Mouse (Mus musculus): ENCODE measurements at regions not wholly inside any gene's neighbourhood (a gene's known extent, or its start where the extent isn't known, plus 50 kb on each side); places are given as distances from the start of the nearest gene placed in this dataset.

GRCm38 (mm10) chr5:101005216-101005615 lies 159.7 kb downstream of the Gpat3 start:
- Histone ChIP-seq H3K27me3 (ENCODE audit: control insufficient read depth, insufficient read depth, low read length) (no peaks in the 10 kb centered on the region), H3K4me1 (ENCODE audit: control insufficient read depth, insufficient read depth, insufficient read length, low read length) (no peaks in the 10 kb centered on the region), H3K36me3 (ENCODE audit: control insufficient read depth, insufficient read depth, low read length) (no peaks in the 10 kb centered on the region), H3K4me3 (ENCODE audit: low read depth, low read length) (no peak overlapping the region), H3K27ac (ENCODE audit: insufficient read depth, low read depth, low read length) (no peak overlapping the region)
- TF ChIP-seq POLR2A (IDR thresholded peaks at IDR 0.05; ENCODE audit: low read depth, low read length): no peak
- TF ChIP-seq CTCF (IDR thresholded peaks at IDR 0.05; ENCODE audit: extremely low read depth, insufficient read length, insufficient replicate concordance, low read depth, low read length): no peak
- 60% methylated on average over 3 of the region's 3 CpGs for WGBS

GRCm38 (mm10) chr5:101000436-101000835 lies 154.9 kb downstream of the Gpat3 start:
- Histone ChIP-seq H3K4me1 (ENCODE audit: control insufficient read depth, insufficient read depth, insufficient read length, low read length) (no peaks in the 10 kb centered on the region), H3K4me3 (ENCODE audit: low read depth, low read length) (no peak overlapping the region), H3K36me3 (ENCODE audit: control insufficient read depth, insufficient read depth, low read length) (no peaks in the 10 kb centered on the region), H3K27ac (ENCODE audit: insufficient read depth, low read depth, low read length) (no peak overlapping the region), H3K27me3 (ENCODE audit: control insufficient read depth, insufficient read depth, low read length) (no peaks in the 10 kb centered on the region)
- WGBS: 86% methylated on average over 6 of the region's 6 CpGs
- TF ChIP-seq CTCF (IDR thresholded peaks at IDR 0.05; ENCODE audit: extremely low read depth, insufficient read length, insufficient replicate concordance, low read depth, low read length) (no peak), POLR2A (IDR thresholded peaks at IDR 0.05; ENCODE audit: low read depth, low read length) (no peak)

GRCm38 (mm10) chr5:100992365-100992764 lies 146.9 kb downstream of the Gpat3 start:
- no peak overlapping the region for H3K27ac ChIP-seq (ENCODE audit: insufficient read depth, low read depth, low read length)
- TF ChIP-seq CTCF (IDR thresholded peaks at IDR 0.05; ENCODE audit: extremely low read depth, insufficient read length, insufficient replicate concordance, low read depth, low read length) (no peak), POLR2A (IDR thresholded peaks at IDR 0.05; ENCODE audit: low read depth, low read length) (no peak)
- H3K27me3 ChIP-seq (ENCODE audit: control insufficient read depth, insufficient read depth, low read length): no peaks in the 10 kb centered on the region
- WGBS: 69% methylated on average over 2 of the region's 2 CpGs
- H3K36me3 ChIP-seq (ENCODE audit: control insufficient read depth, insufficient read depth, low read length): no peaks in the 10 kb centered on the region
- H3K4me3 ChIP-seq (ENCODE audit: low read depth, low read length): no peak overlapping the region
- no peaks in the 10 kb centered on the region for H3K4me1 ChIP-seq (ENCODE audit: control insufficient read depth, insufficient read depth, insufficient read length, low read length)

- H3K36me3 ChIP-seq (ENCODE audit: control insufficient read depth, insufficient read depth, low read length): no peaks in the 10 kb centered on the region
- H3K4me1 ChIP-seq (ENCODE audit: control insufficient read depth, insufficient read depth, insufficient read length, low read length): no peaks in the 10 kb centered on the region
- H3K27me3 ChIP-seq (ENCODE audit: control insufficient read depth, insufficient read depth, low read length): no peaks in the 10 kb centered on the region
- H3K27ac ChIP-seq (ENCODE audit: insufficient read depth, low read depth, low read length): no peak overlapping the region
- H3K4me3 ChIP-seq (ENCODE audit: low read depth, low read length): no peak overlapping the region
- 23% methylated on average over 5 of the region's 5 CpGs for WGBS
- TF ChIP-seq POLR2A (IDR thresholded peaks at IDR 0.05; ENCODE audit: low read depth, low read length) (no peak), CTCF (IDR thresholded peaks at IDR 0.05; ENCODE audit: extremely low read depth, insufficient read length, insufficient replicate concordance, low read depth, low read length) (peak; percentile 49; the same call in 1 of the 2 replicates)
Observed at GRCm38 (mm10) chr5:100991626-100992025, 146.1 kb downstream of the Gpat3 start.

- 85% methylated on average over 10 of the region's 10 CpGs for WGBS
- H3K27ac ChIP-seq (ENCODE audit: insufficient read depth, low read depth, low read length): no peak overlapping the region
- H3K4me1 ChIP-seq (ENCODE audit: control insufficient read depth, insufficient read depth, insufficient read length, low read length): no peaks in the 10 kb centered on the region
- H3K36me3 ChIP-seq (ENCODE audit: control insufficient read depth, insufficient read depth, low read length): no peaks in the 10 kb centered on the region
- H3K27me3 ChIP-seq (ENCODE audit: control insufficient read depth, insufficient read depth, low read length): no peaks in the 10 kb centered on the region
- H3K4me3 ChIP-seq (ENCODE audit: low read depth, low read length): no peak overlapping the region
- TF ChIP-seq POLR2A (IDR thresholded peaks at IDR 0.05; ENCODE audit: low read depth, low read length): no peak
- no peak for TF ChIP-seq CTCF (IDR thresholded peaks at IDR 0.05; ENCODE audit: extremely low read depth, insufficient read length, insufficient replicate concordance, low read depth, low read length)
Observed at GRCm38 (mm10) chr5:100982573-100982936, 137.0 kb downstream of the Gpat3 start.

GRCm38 (mm10) chr5:100981849-100982572 lies 136.5 kb downstream of the Gpat3 start:
- Histone ChIP-seq H3K4me3 (ENCODE audit: low read depth, low read length) (no peak overlapping the region), H3K36me3 (ENCODE audit: control insufficient read depth, insufficient read depth, low read length) (no peaks in the 10 kb centered on the region), H3K27ac (ENCODE audit: insufficient read depth, low read depth, low read length) (no peak overlapping the region), H3K4me1 (ENCODE audit: control insufficient read depth, insufficient read depth, insufficient read length, low read length) (no peaks in the 10 kb centered on the region), H3K27me3 (ENCODE audit: control insufficient read depth, insufficient read depth, low read length) (no peaks in the 10 kb centered on the region)
- 83% methylated on average over 18 of the region's 18 CpGs for WGBS
- TF ChIP-seq POLR2A (IDR thresholded peaks at IDR 0.05; ENCODE audit: low read depth, low read length) (no peak), CTCF (IDR thresholded peaks at IDR 0.05; ENCODE audit: extremely low read depth, insufficient read length, insufficient replicate concordance, low read depth, low read length) (no peak)

- no peaks in the 10 kb centered on the region for H3K4me1 ChIP-seq (ENCODE audit: control insufficient read depth, insufficient read depth, insufficient read length, low read length)
- TF ChIP-seq CTCF (IDR thresholded peaks at IDR 0.05; ENCODE audit: extremely low read depth, insufficient read length, insufficient replicate concordance, low read depth, low read length) (no peak), POLR2A (IDR thresholded peaks at IDR 0.05; ENCODE audit: low read depth, low read length) (no peak)
- no peak overlapping the region for H3K4me3 ChIP-seq (ENCODE audit: low read depth, low read length)
- no peaks in the 10 kb centered on the region for H3K27me3 ChIP-seq (ENCODE audit: control insufficient read depth, insufficient read depth, low read length)
- 70% methylated on average over 2 of the region's 2 CpGs for WGBS
- no peaks in the 10 kb centered on the region for H3K36me3 ChIP-seq (ENCODE audit: control insufficient read depth, insufficient read depth, low read length)
- no peak overlapping the region for H3K27ac ChIP-seq (ENCODE audit: insufficient read depth, low read depth, low read length)
Observed at GRCm38 (mm10) chr5:100976736-100977135, 131.2 kb downstream of the Gpat3 start.
